Mouse (Mus musculus): ENCODE results near the gene Cdc45. TPM values are rescaled to one million over a fixed set of nuclear protein-coding genes. Genes with fewer than 3 reads are reported as not detected.

Cdc45 gene
- total and polyA plus RNA-seq, 2 experiments from 2014 or later = 3.0 to 4.8 TPM

DNA sequence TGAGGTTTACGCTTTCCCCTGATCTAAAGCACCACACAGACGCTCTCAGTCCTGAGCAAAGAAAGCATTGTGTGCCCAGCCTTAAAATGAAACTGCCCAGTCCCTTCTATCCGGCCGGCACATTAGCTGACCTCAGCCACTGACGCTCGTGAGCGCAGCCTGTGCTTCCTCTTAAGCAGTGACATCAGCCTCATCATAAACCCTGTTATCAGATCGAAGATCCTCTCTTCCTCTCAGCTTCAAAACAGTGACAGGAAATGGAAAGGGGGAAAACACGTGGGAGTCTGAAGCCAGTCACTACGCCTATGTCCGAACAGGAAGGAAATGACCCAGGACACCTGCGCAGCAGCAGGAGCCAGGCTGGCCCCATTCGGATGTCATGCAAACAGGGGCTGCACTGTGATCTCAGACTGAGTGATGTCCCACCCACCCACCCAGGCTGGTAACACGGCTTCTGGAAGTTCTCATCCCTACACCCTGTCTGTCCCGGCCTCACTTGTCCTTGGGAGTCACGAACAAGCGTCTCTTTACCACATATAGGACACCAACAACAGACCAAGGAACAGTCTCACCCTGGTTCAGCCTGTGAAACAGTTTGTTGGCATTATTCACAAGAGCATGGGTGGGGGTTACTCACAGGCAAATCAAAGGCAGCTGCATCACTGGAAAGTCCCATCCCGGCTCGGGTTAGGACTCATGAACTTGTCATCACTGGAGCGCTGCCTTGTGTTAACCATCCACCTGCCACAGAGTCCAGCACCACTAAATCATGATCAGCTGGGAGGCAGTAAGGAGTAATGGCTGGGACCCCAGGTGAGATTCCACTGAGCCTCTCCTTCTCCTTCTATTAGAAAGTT, 78.5 kb downstream of the Cdc45 start:
- no peak overlapping the region for H3K4me2 ChIP-seq (ENCODE audit: low read depth, low read length, poor library complexity, severe bottlenecking)
- WGBS = 70% methylated on average over 20 of the region's 20 CpGs
- H3K4me1 ChIP-seq (ENCODE audit: insufficient read depth, low read length) = no peaks in the 10 kb centered on the region
- TF ChIP-seq CTCF (IDR thresholded peaks at IDR 0.05) = no peak
- ATAC-seq (ENCODE audit: low FRiP score) (no peak), DNase-seq (ENCODE audit: low spot score) (no peak)
- no peaks in the 10 kb centered on the region for H3K9me3 ChIP-seq (ENCODE audit: low read length)
- no peak overlapping the region for H3K27ac ChIP-seq (ENCODE audit: low read depth, low read length)
- no peak overlapping the region for H3K9ac ChIP-seq (replicated peaks; ENCODE audit: low read length, poor library complexity, severe bottlenecking)
- H3K4me3 ChIP-seq (ENCODE audit: low read depth, low read length) = no peak overlapping the region
- no peaks in the 10 kb centered on the region for H3K36me3 ChIP-seq (ENCODE audit: insufficient read depth, low read length)
- H3K27me3 ChIP-seq (ENCODE audit: insufficient read depth, low read length) = no peaks in the 10 kb centered on the region

- Histone ChIP-seq H3K4me2 (ENCODE audit: low read depth, low read length, poor library complexity, severe bottlenecking) (no peak overlapping the region), H3K9ac (replicated peaks; ENCODE audit: low read length, poor library complexity, severe bottlenecking) (no peak overlapping the region), H3K4me1 (ENCODE audit: insufficient read depth, low read length) (no peaks in the 10 kb centered on the region), H3K27ac (ENCODE audit: low read depth, low read length) (no peak overlapping the region), H3K27me3 (ENCODE audit: insufficient read depth, low read length) (no peaks in the 10 kb centered on the region), H3K9me3 (ENCODE audit: low read length) (no peaks in the 10 kb centered on the region), H3K36me3 (ENCODE audit: insufficient read depth, low read length) (no peaks in the 10 kb centered on the region), H3K4me3 (ENCODE audit: low read depth, low read length) (no peak overlapping the region)
- ATAC-seq (ENCODE audit: low FRiP score) = no peak
- no peak for DNase-seq (ENCODE audit: low spot score)
- 80% methylated on average over 3 of the region's 3 CpGs for WGBS
- TF ChIP-seq CTCF (IDR thresholded peaks at IDR 0.05) = no peak
Measured at GRCm38 (mm10) chr16:18730640-18731039, 81.1 kb downstream of the Cdc45 start.

Other genes starting within 250 kb of the Cdc45 start
- gene Tbx1, start 221.3 kb downstream of the Cdc45 start, total RNA-seq (2014; rRNA removed) = 0.52 and 1.3 TPM in 2 replicates
- 0.70 and 0.81 TPM in 2 replicates for gene Tbx1, start 221.3 kb downstream of the Cdc45 start, polyA plus RNA-seq (2015; fragmentation: Nextera tagmentation; extraction: Ambion mirVana)
- gene Gp1bb, start 189.6 kb downstream of the Cdc45 start, total RNA-seq (2014; rRNA removed) = 28.6 and 39.4 TPM in 2 replicates
- gene Gp1bb, start 189.6 kb downstream of the Cdc45 start, polyA plus RNA-seq (2015; fragmentation: Nextera tagmentation; extraction: Ambion mirVana) = 11.6 and 11.9 TPM in 2 replicates
- gene Gm49601, start 185.6 kb downstream of the Cdc45 start, total RNA-seq (2014; rRNA removed) = 14.2 and 33.6 TPM in 2 replicates
- 3.4 and 7.0 TPM in 2 replicates for gene Gm49601, start 185.6 kb downstream of the Cdc45 start, polyA plus RNA-seq (2015; fragmentation: Nextera tagmentation; extraction: Ambion mirVana)
- 376 and 407 TPM in 2 replicates for gene Sept5, start 182.0 kb downstream of the Cdc45 start, total RNA-seq (2014; rRNA removed)
- gene Sept5, start 182.0 kb downstream of the Cdc45 start, polyA plus RNA-seq (2015; fragmentation: Nextera tagmentation; extraction: Ambion mirVana) = 247 and 258 TPM in 2 replicates
- gene Cldn5, start 35.1 kb downstream of the Cdc45 start, total RNA-seq (2014; rRNA removed) = 139 and 181 TPM in 2 replicates
- gene Cldn5, start 35.1 kb downstream of the Cdc45 start, polyA plus RNA-seq (2015; fragmentation: Nextera tagmentation; extraction: Ambion mirVana) = 115 and 137 TPM in 2 replicates
- gene Ufd1, start 208 bp downstream of the Cdc45 start, total RNA-seq (2014; rRNA removed) = 58.1 and 60.9 TPM in 2 replicates
- 115 and 116 TPM in 2 replicates for gene Ufd1, start 208 bp downstream of the Cdc45 start, polyA plus RNA-seq (2015; fragmentation: Nextera tagmentation; extraction: Ambion mirVana)
- gene 2510002D24Rik, start 24.6 kb upstream of the Cdc45 start, total RNA-seq (2014; rRNA removed) = 23.1 and 32.8 TPM in 2 replicates
- gene 2510002D24Rik, start 24.6 kb upstream of the Cdc45 start, polyA plus RNA-seq (2015; fragmentation: Nextera tagmentation; extraction: Ambion mirVana) = 47.2 and 55.4 TPM in 2 replicates
- not detected in 2 replicates for gene Gm28539, start 24.6 kb upstream of the Cdc45 start, total RNA-seq (2014; rRNA removed)
- 0.17 and 0.27 TPM in 2 replicates for gene Gm28539, start 24.6 kb upstream of the Cdc45 start, polyA plus RNA-seq (2015; fragmentation: Nextera tagmentation; extraction: Ambion mirVana)
- 27.6 and 27.9 TPM in 2 replicates for gene Mrpl40, start 64.9 kb upstream of the Cdc45 start, total RNA-seq (2014; rRNA removed)
- 78.4 and 82.6 TPM in 2 replicates for gene Mrpl40, start 64.9 kb upstream of the Cdc45 start, polyA plus RNA-seq (2015; fragmentation: Nextera tagmentation; extraction: Ambion mirVana)
- gene Hira, start 65.0 kb upstream of the Cdc45 start, total RNA-seq (2014; rRNA removed) = 65.0 and 73.1 TPM in 2 replicates
- gene Hira, start 65.0 kb upstream of the Cdc45 start, polyA plus RNA-seq (2015; fragmentation: Nextera tagmentation; extraction: Ambion mirVana) = 15.0 and 19.2 TPM in 2 replicates

Data from midbrain, postnatal 0 days (tissue).